Mouse (Mus musculus) inflammation-experienced regulatory T-cells, adult 6 months (primary cell): ENCODE data around the gene Frat2. TPM values are rescaled to one million over a fixed set of nuclear protein-coding genes. Genes with fewer than 3 reads are reported as not detected.

Experiments used
- ATAC-seq: one replicate; pipeline ENCODE4 v1.8.0; 2017
- polyA plus RNA-seq, 3 experiments: library from polyadenylated mRNA; unstranded; fragments of 100-300 nt; shearing (Covaris generic); gene quantifications; one replicate each; pipeline ENCODE4 v1.2.1; 2017

Frat2 gene
- polyA plus RNA-seq, 3 experiments from 2014 or later, result 0.33 to 1.5 (median 1.3) TPM

DNA sequence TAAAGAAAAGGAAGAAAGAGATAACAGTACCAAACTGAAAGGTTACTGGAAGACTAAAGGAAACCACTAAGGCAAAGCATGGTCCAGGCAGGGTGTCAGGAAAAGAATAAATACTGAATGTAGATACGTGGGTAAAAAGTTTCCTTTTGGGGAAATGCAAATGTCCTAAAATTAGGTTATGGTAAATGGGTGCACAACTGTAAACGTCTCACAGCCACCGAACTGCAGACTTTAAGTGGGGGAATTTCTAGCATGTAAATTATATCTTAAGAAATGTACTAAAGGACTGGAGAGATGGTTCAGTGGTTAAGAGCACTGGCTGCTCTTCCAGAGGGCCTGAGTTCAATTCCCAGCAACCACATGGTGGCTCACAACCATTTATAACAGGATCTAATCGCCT lies 29.2 kb downstream of the Frat2 start:
- no peak for ATAC-seq

DNA sequence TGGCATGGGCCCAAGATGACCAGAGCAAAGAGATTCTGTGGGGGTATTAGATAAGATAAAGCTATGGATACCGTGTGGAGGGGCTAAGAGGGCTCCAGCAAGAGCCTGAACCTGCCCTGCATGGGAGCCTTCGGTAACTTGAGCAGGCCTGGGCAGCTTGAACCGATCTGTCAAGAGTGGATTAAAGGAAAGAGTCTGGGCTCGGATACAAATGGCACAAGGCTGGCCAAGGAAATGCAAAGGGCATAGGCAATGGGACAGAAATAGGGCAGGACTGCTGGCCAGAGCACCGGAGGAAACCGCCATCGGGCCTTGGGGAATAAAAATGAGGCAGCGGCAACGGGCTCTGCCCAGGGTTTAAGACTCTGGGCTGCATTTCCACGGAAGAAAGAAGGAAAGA lies 30.6 kb downstream of the Frat2 start:
- no peak for ATAC-seq

DNA sequence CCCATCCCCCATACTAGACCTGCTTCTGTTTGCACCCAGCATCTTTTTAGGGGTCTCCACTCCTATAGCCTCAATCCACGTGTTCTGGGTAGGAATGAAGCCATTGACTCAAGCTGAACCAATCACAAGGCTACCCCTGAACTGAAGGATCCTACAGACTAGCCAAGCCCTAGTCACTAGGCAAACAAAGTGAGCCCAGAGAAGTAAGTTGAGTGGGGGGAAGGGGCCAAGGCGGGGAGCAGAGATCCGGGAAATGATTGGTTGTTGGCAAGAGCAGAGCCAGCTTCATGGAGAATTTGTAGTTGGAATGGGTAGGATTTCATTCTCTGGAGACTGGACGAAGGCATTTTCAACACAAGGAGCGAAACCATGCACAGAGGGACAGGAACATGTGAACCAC lies 31.0 kb downstream of the Frat2 start:
- ATAC-seq, result no peak

- ATAC-seq, result no peak
Observed at GRCm38 (mm10) chr19:41816410-41816809, 31.5 kb downstream of the Frat2 start.

DNA sequence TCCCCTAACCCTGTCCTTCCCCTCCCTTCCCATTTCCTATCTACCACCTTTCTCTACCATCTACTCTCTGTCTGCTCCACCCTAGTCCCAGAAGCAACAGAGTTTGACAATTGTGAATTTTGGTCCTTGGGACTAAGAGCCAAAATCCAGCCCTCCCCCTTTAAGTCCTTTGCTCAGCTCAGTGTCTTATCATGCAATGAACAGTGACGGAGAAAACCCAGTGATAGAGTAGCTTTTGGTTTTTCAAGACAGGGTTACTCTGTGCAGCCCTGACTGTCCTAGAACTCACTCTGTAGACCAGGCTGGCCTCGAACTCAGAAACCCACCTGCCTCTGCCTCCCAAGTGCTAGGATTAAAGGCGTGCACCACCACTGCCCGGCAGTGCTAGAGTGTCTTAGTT lies 34.6 kb downstream of the Frat2 start:
- no peak for ATAC-seq

GRCm38 (mm10) chr19:41812525-41812924 lies 35.4 kb downstream of the Frat2 start:
- ATAC-seq, result no peak

DNA sequence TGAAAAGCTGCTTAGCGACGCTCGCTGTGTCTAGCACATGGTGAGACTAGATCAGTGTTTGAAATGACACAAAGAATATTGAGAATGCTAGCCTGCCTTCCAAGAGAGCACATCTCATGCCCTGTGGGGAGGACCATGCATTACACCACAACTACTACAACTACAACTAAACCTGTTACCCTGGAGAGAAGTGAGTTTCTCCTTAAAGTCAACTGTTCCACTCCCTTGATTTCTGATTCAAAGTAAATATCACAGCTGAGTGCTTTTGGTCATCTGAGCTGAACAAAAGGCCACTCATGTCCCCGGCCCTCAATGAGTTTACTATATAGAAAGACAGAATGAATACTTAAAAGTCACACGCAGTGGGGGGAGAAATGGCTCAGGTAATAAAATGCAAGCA lies 37.9 kb downstream of the Frat2 start:
- ATAC-seq, result no peak

DNA sequence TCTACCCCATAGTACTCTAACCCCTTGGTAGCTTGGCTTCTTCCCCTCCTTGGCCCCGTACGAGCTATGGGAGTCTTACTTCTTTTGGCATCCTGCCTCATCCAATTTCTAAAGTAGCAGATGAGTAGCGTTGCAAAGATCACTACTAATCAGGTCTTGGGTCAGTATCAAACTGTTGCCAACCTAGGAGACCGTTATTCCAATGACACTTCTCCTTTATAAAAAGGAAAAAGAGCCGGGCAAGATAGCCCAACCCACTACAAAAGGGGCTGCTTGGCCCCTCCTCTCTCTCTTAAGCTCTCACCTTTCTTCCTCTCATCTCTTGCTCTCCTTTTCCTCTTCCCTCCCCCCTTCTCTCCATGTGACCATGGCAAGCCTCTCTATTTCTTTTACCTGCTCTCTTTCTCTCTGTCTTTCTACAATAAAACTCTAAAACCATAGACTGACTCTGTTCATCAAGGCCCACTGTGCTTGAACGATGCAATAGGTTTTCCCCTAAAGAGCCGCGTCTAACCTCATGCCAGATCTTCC lies 39.8 kb downstream of the Frat2 start:
- ATAC-seq, result no peak

- ATAC-seq, result no peak
Observed at GRCm38 (mm10) chr19:41807497-41807896, 40.4 kb downstream of the Frat2 start.

- no peak for ATAC-seq
Observed at GRCm38 (mm10) chr19:41805831-41806230, 42.1 kb downstream of the Frat2 start.

- no peak for ATAC-seq
Observed at GRCm38 (mm10) chr19:41803322-41803721, 44.6 kb downstream of the Frat2 start.

DNA sequence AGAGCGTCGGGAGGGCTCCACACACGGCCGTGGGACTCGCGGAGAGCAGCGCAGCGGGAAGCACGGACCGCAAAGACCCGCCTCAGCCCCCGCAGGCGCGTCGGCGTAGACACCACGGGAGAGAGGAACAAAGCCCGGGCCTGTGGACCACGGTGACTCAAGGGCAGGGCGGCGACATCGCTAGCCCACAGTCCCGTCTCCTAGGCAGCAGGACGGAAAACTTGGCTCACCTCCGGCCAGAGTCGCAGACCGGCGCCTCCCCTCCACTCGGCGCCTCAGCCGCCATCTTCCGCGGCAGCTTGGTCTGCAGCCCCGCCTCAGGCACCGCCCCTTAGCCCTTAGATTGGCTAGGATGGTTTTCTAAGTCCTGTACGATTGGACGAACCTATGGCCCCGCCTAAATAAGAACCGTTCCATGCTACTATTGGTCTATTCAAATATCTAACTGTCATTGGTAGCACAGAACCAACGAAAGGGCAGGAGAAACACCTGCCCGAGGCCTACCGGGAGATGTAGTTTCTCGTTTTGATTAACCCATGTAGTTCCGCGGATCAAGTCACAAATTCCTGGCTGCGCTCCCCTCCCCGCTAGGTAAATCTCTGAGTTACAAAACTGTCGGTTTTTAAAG lies 46.1 kb downstream of the Frat2 start, which contains the start of gene Arhgap19:
TSS of gene Arhgap19 (minus strand) at position 306 of the 628 bp plus-strand sequence.
- peak; percentile 99 for ATAC-seq

DNA sequence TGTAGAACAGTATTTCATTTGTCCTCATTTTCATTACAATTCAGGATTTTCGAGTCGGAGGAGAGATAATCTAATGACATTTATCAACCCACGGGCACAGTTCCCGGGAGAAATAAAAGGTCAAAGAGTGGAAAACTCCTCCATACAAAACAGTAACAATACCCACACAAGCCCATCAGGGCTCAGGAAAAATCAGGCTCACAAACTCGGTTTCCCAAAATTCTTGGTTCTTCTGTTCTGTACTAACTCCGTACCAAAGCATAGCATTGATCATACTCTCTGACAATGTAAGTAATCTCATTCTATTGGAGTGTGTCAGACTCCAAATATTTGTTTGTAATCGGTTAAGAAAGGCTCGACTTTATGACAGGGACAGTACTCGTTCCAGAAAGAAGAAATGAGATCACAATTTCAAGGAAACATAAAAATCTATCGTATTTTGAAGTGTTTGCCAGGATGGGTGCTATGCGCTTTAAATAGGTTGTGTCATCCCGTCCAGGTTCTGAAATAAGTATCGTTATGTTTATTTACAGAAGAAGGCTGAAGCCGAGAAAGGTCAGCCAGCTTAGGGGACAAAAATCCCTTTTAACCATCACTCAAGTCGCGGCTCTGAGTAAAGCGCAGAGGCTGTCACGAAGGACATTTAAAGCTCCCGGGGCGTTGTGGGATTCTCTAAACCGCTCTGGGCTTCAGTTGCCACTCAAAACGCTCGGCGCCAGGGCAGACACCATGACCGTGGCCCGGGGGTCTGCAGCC lies 46.8 kb downstream of the Frat2 start:
- ATAC-seq, result peak; percentile 1

DNA sequence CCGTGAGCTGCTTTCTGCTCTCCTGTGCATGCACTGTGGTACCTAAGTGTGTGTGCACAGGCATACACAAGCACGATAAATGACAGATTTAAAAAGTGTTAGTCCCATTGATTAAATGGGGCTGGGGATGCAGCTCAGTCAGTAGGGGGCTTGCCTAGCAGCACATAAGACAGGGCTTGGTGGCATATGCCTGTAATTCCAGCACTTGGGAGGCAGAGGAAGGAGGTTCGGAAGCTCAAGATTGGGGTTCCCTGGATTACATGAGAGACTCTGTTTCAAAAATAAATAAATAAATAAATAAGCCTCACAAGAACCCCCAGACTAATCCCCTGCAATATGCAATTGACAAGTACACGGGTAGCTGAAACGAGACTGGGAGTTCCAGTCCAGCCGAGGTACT lies 47.5 kb downstream of the Frat2 start:
- ATAC-seq, result no peak

DNA sequence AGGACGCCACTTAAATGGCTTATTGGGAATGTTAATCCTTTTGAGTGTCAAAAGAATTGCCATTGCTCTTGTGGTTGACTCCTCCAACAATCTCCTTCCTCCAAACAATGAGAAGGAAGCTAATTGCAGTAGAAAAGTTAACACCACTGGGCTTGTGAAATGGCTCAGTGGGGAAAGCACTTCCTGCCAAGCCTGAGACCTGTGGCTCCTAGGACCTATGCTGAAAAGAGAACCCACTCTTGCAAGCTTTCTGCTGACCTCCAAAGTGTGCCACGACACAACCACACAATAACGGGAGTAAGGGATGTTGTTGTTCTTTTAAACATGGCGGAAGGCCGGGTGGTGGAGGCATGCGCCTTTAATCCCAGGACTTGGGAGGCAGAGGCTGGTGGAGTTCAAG lies 50.4 kb downstream of the Frat2 start:
- ATAC-seq, result no peak

DNA sequence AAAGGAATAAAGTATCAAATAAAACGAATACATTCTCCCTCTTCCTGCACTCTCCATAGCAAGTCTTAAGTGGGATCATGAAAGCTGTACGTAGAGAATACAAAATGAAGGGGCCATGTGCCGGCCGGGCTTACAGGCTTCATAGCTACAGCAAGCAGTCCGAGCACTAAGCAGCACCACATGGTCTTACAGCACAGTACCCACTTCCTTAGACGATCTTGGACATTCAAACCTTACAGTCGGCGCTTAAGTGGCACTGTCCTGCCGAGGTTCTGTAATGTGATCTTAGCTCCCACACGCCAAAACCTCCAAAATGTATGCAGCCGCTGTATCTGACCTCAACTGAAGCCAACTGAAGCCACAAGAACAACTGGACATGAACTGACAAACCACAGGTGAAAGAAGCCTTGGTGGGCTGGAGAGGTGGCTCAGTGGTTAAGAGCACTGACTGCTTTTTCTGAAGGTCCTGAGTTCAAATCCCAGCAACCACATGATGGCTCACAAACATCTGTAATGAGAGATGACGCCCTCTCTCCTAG lies 51.1 kb downstream of the Frat2 start:
- ATAC-seq, result no peak

DNA sequence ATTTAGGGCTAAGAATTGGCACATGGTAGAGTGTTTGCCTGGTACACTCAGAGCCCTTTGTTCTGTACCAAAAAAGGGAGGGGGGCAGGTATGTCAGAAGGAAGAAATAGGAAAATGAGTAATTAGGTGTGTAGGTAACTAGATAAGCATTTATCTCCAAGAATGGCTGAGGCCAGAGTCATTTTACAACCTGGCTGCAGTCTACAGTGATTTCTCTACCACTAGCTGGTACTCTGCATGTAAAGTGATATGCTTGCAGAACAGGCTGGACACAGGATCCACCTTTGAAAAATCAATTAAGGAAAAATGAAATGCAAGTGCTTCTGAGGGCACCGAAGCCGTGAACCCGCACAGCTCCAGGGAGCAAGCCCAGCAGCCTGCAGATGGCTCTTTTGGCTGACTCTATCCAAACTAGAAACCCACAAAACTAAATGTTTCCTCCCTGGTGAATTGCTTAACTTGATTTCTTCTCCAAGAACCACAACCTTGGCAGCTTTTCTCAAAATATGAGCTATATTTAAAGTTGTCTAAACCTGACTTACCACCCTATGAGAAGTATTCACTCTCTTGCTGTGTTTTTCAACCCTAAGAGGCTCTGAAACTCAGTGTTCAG lies 51.7 kb downstream of the Frat2 start:
- no peak for ATAC-seq

Other genes with a start within 250 kb of the Frat2 start
- gene Slit1, start 104.5 kb downstream of the Frat2 start, polyA plus RNA-seq, result not detected
- 10 to 100 TPM in 1 of 3 experiments, 1 to 10 TPM in 2; 2.7 to 21.2 (median 2.7) TPM for gene Arhgap19, start 46.1 kb downstream of the Frat2 start, polyA plus RNA-seq
- gene Frat1, start 18.2 kb downstream of the Frat2 start, polyA plus RNA-seq, result 10 to 100 TPM in 2 of 3 experiments, 1 to 10 TPM in 1; 7.8 to 24.9 (median 21.2) TPM
- 1 to 10 TPM; 5.9 to 8.6 (median 7.5) TPM for gene Rrp12, start 48.0 kb upstream of the Frat2 start, polyA plus RNA-seq
- 10 to 100 TPM; 52.3 to 81.2 (median 59.2) TPM for gene Pgam1, start 63.8 kb upstream of the Frat2 start, polyA plus RNA-seq
- 10 to 100 TPM; 66.9 to 92.2 (median 92.1) TPM for gene Exosc1, start 85.3 kb upstream of the Frat2 start, polyA plus RNA-seq
- 10 to 100 TPM; 38.4 to 48.4 (median 43.2) TPM for gene Zdhhc16, start 85.3 kb upstream of the Frat2 start, polyA plus RNA-seq
- gene Mms19, start 133.0 kb upstream of the Frat2 start, polyA plus RNA-seq, result 10 to 100 TPM; 58.6 to 97.5 (median 79.2) TPM
- 1 to 10 TPM; 1.1 to 4.7 (median 3.9) TPM for gene Ubtd1, start 133.6 kb upstream of the Frat2 start, polyA plus RNA-seq
- not detected for gene Ankrd2, start 187.9 kb upstream of the Frat2 start, polyA plus RNA-seq
- not detected for gene Hoga1, start 197.5 kb upstream of the Frat2 start, polyA plus RNA-seq
- not detected for gene 4933411K16Rik, start 204.1 kb upstream of the Frat2 start, polyA plus RNA-seq
- under 1 TPM; 0.55 to 0.75 (median 0.65) TPM for gene Morn4, start 238.2 kb upstream of the Frat2 start, polyA plus RNA-seq
- gene Pi4k2a, start 242.3 kb upstream of the Frat2 start, polyA plus RNA-seq, result 10 to 100 TPM in 2 of 3 experiments, 1 to 10 TPM in 1; 8.1 to 16.7 (median 11.9) TPM